Mouse (Mus musculus) forebrain, embryonic 15.5 days (tissue): Measurements from ENCODE around the gene Wdfy4. TPM values are rescaled to one million over a fixed set of nuclear protein-coding genes. Genes with fewer than 3 reads are reported as not detected.

Experiments used
- ATAC-seq: fragments of 200-750 bp; cut with Nextera tagmentation; replicated peaks from 2 replicates; pipeline ENCODE4 v1.8.0; 2017; ENCODE audit warnings: mild to moderate bottlenecking, moderate TSS enrichment, moderate library complexity
- H3K27ac ChIP-seq: fragments of 300-500 bp; sonication (generic); replicated peaks from 2 replicates; pipeline ENCODE4 v1.5.1; 2015; ENCODE audit warnings: mild to moderate bottlenecking, inconsistent platforms
- H3K27me3 ChIP-seq: fragments of 300-500 bp; sonication (generic); 2 replicates; pipeline ENCODE4 v1.6.1; 2015; ENCODE audit warnings: inconsistent platforms
- H3K36me3 ChIP-seq: fragments of 300-500 bp; sonication (generic); 2 replicates; pipeline ENCODE4 v1.6.1; 2015; ENCODE audit warnings: mild to moderate bottlenecking, inconsistent platforms
- H3K4me1 ChIP-seq: fragments of 300-500 bp; sonication (generic); 2 replicates; pipeline ENCODE4 v1.6.1; 2015; ENCODE audit warnings: inconsistent platforms
- H3K4me2 ChIP-seq: fragments of 300-500 bp; sonication (generic); replicated peaks from 2 replicates; pipeline ENCODE4 v1.6.1; 2015; ENCODE audit warnings: mild to moderate bottlenecking, inconsistent platforms
- H3K4me3 ChIP-seq: fragments of 300-500 bp; sonication (generic); 2 replicates; pipeline ENCODE4 v1.5.1; 2015; ENCODE audit warnings: mild to moderate bottlenecking, inconsistent platforms
- H3K9ac ChIP-seq: fragments of 300-500 bp; sonication (generic); replicated peaks from 2 replicates; pipeline ENCODE4 v1.6.1; 2015; ENCODE audit warnings: mild to moderate bottlenecking, inconsistent platforms
- H3K9me3 ChIP-seq: fragments of 300-500 bp; sonication (generic); 2 replicates; pipeline ENCODE4 v1.6.1; 2016; ENCODE audit warnings: inconsistent platforms
- WGBS: fragments of 180-500 bp; shearing (Covaris S2); methylation state at CpG from one replicate; pipeline ENCODE4 v1.1.7; 2015; ENCODE audit warnings: mixed read lengths; 5-methylcytosine and 5-hydroxymethylcytosine counted together
- polyA plus RNA-seq: library from polyadenylated mRNA; unstranded; fragments of >200 nt; fragmentation: Nextera tagmentation; extraction: Ambion mirVana; gene quantifications from 2 replicates; pipeline ENCODE4 v1.2.1, GENCODE M21; 2015

Wdfy4 gene
- polyA plus RNA-seq, 1 experiment from 2014 or later = 0.23 TPM

GRCm38 (mm10) chr14:33000112-33000979 lies 185.0 kb downstream of the Wdfy4 start:
- Histone ChIP-seq H3K9ac (no peak overlapping the region), H3K4me1 (peaks cover 15% of the 10 kb centered on the region), H3K36me3 (no peaks in the 10 kb centered on the region), H3K4me2 (no peak overlapping the region), H3K4me3 (no peak overlapping the region), H3K27ac (no peak overlapping the region), H3K9me3 (no peaks in the 10 kb centered on the region), H3K27me3 (no peaks in the 10 kb centered on the region)
- ATAC-seq = peak; percentile 66; the same call in 1 of the 2 replicates
- WGBS = 16% methylated on average over 8 of the region's 8 CpGs

GRCm38 (mm10) chr14:32999511-32999910 lies 185.8 kb downstream of the Wdfy4 start:
- 14% methylated on average over 10 of the region's 10 CpGs for WGBS
- Histone ChIP-seq H3K27ac (no peak overlapping the region), H3K4me3 (no peak overlapping the region), H3K9ac (no peak overlapping the region), H3K9me3 (no peaks in the 10 kb centered on the region), H3K4me2 (no peak overlapping the region), H3K27me3 (no peaks in the 10 kb centered on the region), H3K36me3 (no peaks in the 10 kb centered on the region), H3K4me1 (peaks cover 24% of the 10 kb centered on the region)
- ATAC-seq = no peak

- Histone ChIP-seq H3K27ac (no peak overlapping the region; the same call in 1 of the 2 replicates), H3K4me3 (no peak overlapping the region), H3K9ac (no peak overlapping the region)
Observed at GRCm38 (mm10) chr14:32994954-32995636, 190.2 kb downstream of the Wdfy4 start.

GRCm38 (mm10) chr14:32991082-32991481 lies 194.2 kb downstream of the Wdfy4 start, which contains the start of gene Lrrc18:
TSS of gene Lrrc18 (plus strand) at chr14:32991382.
- H3K4me2 ChIP-seq = no peak within 1 kb of the TSS

More at GRCm38 (mm10) chr14:32994954-32995636, 190.2 kb downstream of the Wdfy4 start:
- no peaks in the 10 kb centered on the region for H3K27me3 ChIP-seq
- H3K9me3 ChIP-seq = no peaks in the 10 kb centered on the region
- 3% methylated on average over 10 of the region's 10 CpGs for WGBS
- H3K36me3 ChIP-seq = no peaks in the 10 kb centered on the region
- H3K4me2 ChIP-seq = peak overlapping the region; percentile 29
- peak; percentile 67 for ATAC-seq
- H3K4me1 ChIP-seq = peaks cover 19% of the 10 kb centered on the region

GRCm38 (mm10) chr14:32986659-32987058 lies 198.6 kb downstream of the Wdfy4 start:
- ATAC-seq = no peak
- WGBS = 61% methylated on average over 4 of the region's 4 CpGs
- no peaks in the 10 kb centered on the region for H3K36me3 ChIP-seq
- no peak overlapping the region for H3K4me3 ChIP-seq
- no peak overlapping the region for H3K4me2 ChIP-seq
- no peaks in the 10 kb centered on the region for H3K27me3 ChIP-seq
- H3K27ac ChIP-seq = no peak overlapping the region
- no peak overlapping the region for H3K9ac ChIP-seq
- no peaks in the 10 kb centered on the region for H3K9me3 ChIP-seq
- no peaks in the 10 kb centered on the region for H3K4me1 ChIP-seq

More at GRCm38 (mm10) chr14:32991082-32991481, 194.2 kb downstream of the Wdfy4 start, which contains the start of gene Lrrc18:
- Histone ChIP-seq H3K9me3 (no peaks in the 10 kb centered on the region), H3K27me3 (no peaks in the 10 kb centered on the region), H3K27ac (no peak within 1 kb of the TSS), H3K4me3 (no peak within 1 kb of the TSS), H3K4me1 (peaks cover 12% of the 10 kb centered on the region), H3K36me3 (no peaks in the 10 kb centered on the region), H3K9ac (no peak within 1 kb of the TSS)
- WGBS = 88% methylated on average over 2 of the region's 2 CpGs
- no peak for ATAC-seq

GRCm38 (mm10) chr14:32984176-32984738 lies 201.1 kb downstream of the Wdfy4 start:
- H3K27me3 ChIP-seq = no peaks in the 10 kb centered on the region
- no peak overlapping the region for H3K4me2 ChIP-seq
- H3K9me3 ChIP-seq = no peaks in the 10 kb centered on the region
- no peak overlapping the region for H3K9ac ChIP-seq
- H3K27ac ChIP-seq = no peak overlapping the region
- no peaks in the 10 kb centered on the region for H3K36me3 ChIP-seq
- H3K4me1 ChIP-seq = no peaks in the 10 kb centered on the region
- 78% methylated on average over 6 of the region's 6 CpGs for WGBS
- no peak overlapping the region for H3K4me3 ChIP-seq
- no peak for ATAC-seq

- no peak overlapping the region for H3K9ac ChIP-seq
- no peaks in the 10 kb centered on the region for H3K9me3 ChIP-seq
- no peak for ATAC-seq
- H3K4me2 ChIP-seq = no peak overlapping the region
- H3K27me3 ChIP-seq = no peaks in the 10 kb centered on the region
- H3K36me3 ChIP-seq = no peaks in the 10 kb centered on the region
- 76% methylated on average over 9 of the region's 9 CpGs for WGBS
- H3K4me3 ChIP-seq = no peak overlapping the region
- H3K4me1 ChIP-seq = no peaks in the 10 kb centered on the region
- no peak overlapping the region for H3K27ac ChIP-seq
Observed at GRCm38 (mm10) chr14:32970700-32971099, 214.6 kb downstream of the Wdfy4 start.

GRCm38 (mm10) chr14:32964742-32965141 lies 220.6 kb downstream of the Wdfy4 start:
- H3K4me2 ChIP-seq = no peak overlapping the region
- no peaks in the 10 kb centered on the region for H3K4me1 ChIP-seq
- WGBS = 88% methylated on average over 10 of the region's 10 CpGs
- H3K27ac ChIP-seq = no peak overlapping the region
- no peaks in the 10 kb centered on the region for H3K9me3 ChIP-seq
- no peaks in the 10 kb centered on the region for H3K27me3 ChIP-seq
- ATAC-seq = no peak
- no peaks in the 10 kb centered on the region for H3K36me3 ChIP-seq
- no peak overlapping the region for H3K4me3 ChIP-seq
- no peak overlapping the region for H3K9ac ChIP-seq

GRCm38 (mm10) chr14:32960481-32960880 lies 224.8 kb downstream of the Wdfy4 start:
- Histone ChIP-seq H3K4me2 (no peak overlapping the region), H3K27ac (no peak overlapping the region), H3K36me3 (no peaks in the 10 kb centered on the region), H3K4me3 (no peak overlapping the region), H3K27me3 (no peaks in the 10 kb centered on the region), H3K9ac (no peak overlapping the region), H3K9me3 (no peaks in the 10 kb centered on the region), H3K4me1 (peaks cover 5% of the 10 kb centered on the region; the same call in 1 of the 2 replicates)
- no peak for ATAC-seq
- WGBS = 35% methylated on average over 5 of the region's 5 CpGs

GRCm38 (mm10) chr14:32958671-32959070 lies 226.6 kb downstream of the Wdfy4 start:
- Histone ChIP-seq H3K4me2 (no peak overlapping the region), H3K36me3 (no peaks in the 10 kb centered on the region), H3K27ac (no peak overlapping the region), H3K4me1 (peaks cover 5% of the 10 kb centered on the region; the same call in 1 of the 2 replicates), H3K4me3 (no peak overlapping the region), H3K9me3 (no peaks in the 10 kb centered on the region), H3K9ac (no peak overlapping the region), H3K27me3 (no peaks in the 10 kb centered on the region)
- 87% methylated on average over 8 of the region's 8 CpGs for WGBS
- ATAC-seq = no peak

- Histone ChIP-seq H3K4me2 (no peak overlapping the region), H3K27ac (no peak overlapping the region), H3K4me1 (peaks cover 5% of the 10 kb centered on the region; the same call in 1 of the 2 replicates), H3K36me3 (no peaks in the 10 kb centered on the region), H3K4me3 (no peak overlapping the region), H3K9me3 (no peaks in the 10 kb centered on the region), H3K9ac (no peak overlapping the region), H3K27me3 (no peaks in the 10 kb centered on the region)
- ATAC-seq = no peak
- WGBS = 51% methylated on average over 8 of the region's 8 CpGs
Observed at GRCm38 (mm10) chr14:32956486-32956885, 228.8 kb downstream of the Wdfy4 start.
